Mouse (Mus musculus) liver, embryonic 14.5 days (tissue): Measurements from ENCODE around the gene Dnal1. TPM values are rescaled to one million over a fixed set of nuclear protein-coding genes. Genes with fewer than 3 reads are reported as not detected.

Experiments used
- ATAC-seq: fragments of 200-750 bp; cut with Nextera tagmentation; 2 replicates; pipeline ENCODE4 v1.8.0; 2017; ENCODE audit warnings: moderate number of reproducible peaks, mild to moderate bottlenecking, moderate library complexity; ENCODE audit not compliant: insufficient read depth
- DNase-seq, 3 experiments: peaks; one replicate each; pipeline ENCODE4 v3.0.0-alpha.2; 2012 to 2013; ENCODE audit warnings: low read depth in 3 of 3, low spot score in 3 of 3
- H3K27ac ChIP-seq: fragments of 300-500 bp; sonication (generic); 2 replicates; pipeline ENCODE4 v1.5.1; 2014; ENCODE audit warnings: moderate library complexity, mild to moderate bottlenecking, control low read depth, inconsistent platforms
- H3K27me3 ChIP-seq: fragments of 300-500 bp; sonication (generic); 2 replicates; pipeline ENCODE4 v1.6.1; 2014; ENCODE audit warnings: mild to moderate bottlenecking, low read length, moderate library complexity; ENCODE audit not compliant: control insufficient read depth, insufficient read depth
- H3K36me3 ChIP-seq: fragments of 300-500 bp; sonication (generic); replicated peaks from 2 replicates; pipeline ENCODE4 v1.6.1; 2014; ENCODE audit warnings: low read depth; ENCODE audit not compliant: control insufficient read depth, insufficient read depth
- H3K4me1 ChIP-seq, 2 experiments: fragments of 200-500 bp in 1 of 2; fragments of 300-500 bp in 1 of 2; sonication (generic) in 1 of 2; replicated peaks; 2 replicates each; pipeline ENCODE4 v1.6.1; 2012 to 2014; ENCODE audit warnings: antibody characterized with exemption in 1 of 2, inconsistent platforms in 1 of 2, low read length in 1 of 2; ENCODE audit not compliant: control insufficient read depth in 2 of 2, insufficient read depth in 2 of 2
- H3K4me2 ChIP-seq: fragments of 300-500 bp; sonication (generic); 2 replicates; pipeline ENCODE4 v1.6.1; 2014; ENCODE audit warnings: low read depth, mild to moderate bottlenecking, control low read depth, moderate library complexity
- H3K4me3 ChIP-seq, 2 experiments: fragments of 200-500 bp in 1 of 2; fragments of 300-500 bp in 1 of 2; sonication (generic) in 1 of 2; 2 replicates each; pipeline ENCODE4 v1.5.1; 2012 to 2014; ENCODE audit warnings: low read depth in 2 of 2, low read length in 2 of 2, mild to moderate bottlenecking in 2 of 2, control low read depth in 1 of 2, inconsistent platforms in 1 of 2, moderate library complexity in 1 of 2; ENCODE audit not compliant: insufficient read depth in 1 of 2
- H3K9ac ChIP-seq: fragments of 300-500 bp; sonication (generic); replicated peaks from 2 replicates; pipeline ENCODE4 v1.6.1; 2014; ENCODE audit warnings: mild to moderate bottlenecking, control low read depth, moderate library complexity
- H3K9me3 ChIP-seq: fragments of 300-500 bp; sonication (generic); 2 replicates; pipeline ENCODE4 v1.6.1; 2016; ENCODE audit warnings: low read length, mixed read lengths; ENCODE audit not compliant: control insufficient read depth
- CTCF ChIP-seq: IDR thresholded peaks from 2 replicates; pipeline ENCODE4 v1.5.1; 2016; ENCODE audit warnings: antibody characterized with exemption, low read depth, control low read depth
- EP300 ChIP-seq: IDR thresholded peaks from 2 replicates; pipeline ENCODE4 v1.6.1; 2016; ENCODE audit warnings: antibody characterized with exemption, low read depth
- WGBS: fragments of 180-500 bp; shearing (Covaris S2); extraction: QIAGEN DNeasy Blood & Tissue Kit; methylation state at CpG from one replicate; pipeline ENCODE4 v1.1.7; 2014; ENCODE audit not compliant: insufficient replicate concordance; 5-methylcytosine and 5-hydroxymethylcytosine counted together
- polyA plus RNA-seq, 2 experiments: library from polyadenylated mRNA; depleted of rRNA in 1 of 2; stranded (reverse) in 1 of 2; unstranded in 1 of 2; fragments of >200 nt; fragmentation: Nextera tagmentation in 1 of 2; extraction: Ambion mirVana in 1 of 2; gene quantifications; 2 replicates each; pipeline versions ENCODE4 v1.2.1 to v1.2.3; 2012 to 2014

Dnal1 gene
- polyA plus RNA-seq, 2 experiments: 0.04 to 0.44 TPM

- H3K4me3 ChIP-seq: peak overlapping the region in 1 of 2 experiments; percentile 98; a peak in 2 of 4 replicates
- TF ChIP-seq EP300 (no peak), CTCF (no peak)
- DNase-seq: no peak
- ATAC-seq: no peak
- peak overlapping the region; percentile 87 for H3K4me2 ChIP-seq
- peaks cover 4% of the 10 kb centered on the region for H3K36me3 ChIP-seq
- no peak overlapping the region for H3K27ac ChIP-seq
- H3K9ac ChIP-seq: peak overlapping the region; percentile 19; the same call in 1 of the 2 replicates
- no peaks in the 10 kb centered on the region for H3K27me3 ChIP-seq
- WGBS: 39% methylated on average over 15 of the region's 15 CpGs
- peaks cover 36 to 50% of the 10 kb centered on the region in 2 experiments for H3K4me1 ChIP-seq
- no peaks in the 10 kb centered on the region for H3K9me3 ChIP-seq
Measured at GRCm38 (mm10) chr12:84190151-84190820, 76.1 kb downstream of the Dnal1 start.

- Histone ChIP-seq H3K4me1 (peaks cover 37 to 52% of the 10 kb centered on the region in 2 experiments), H3K9ac (peak overlapping the region; percentile 99), H3K27ac (peak overlapping the region; percentile 85), H3K4me2 (peak overlapping the region; percentile 87), H3K36me3 (peaks cover 4% of the 10 kb centered on the region; the same call in 1 of the 2 replicates), H3K4me3 (peak overlapping the region; percentile 80 to 98), H3K27me3 (no peaks in the 10 kb centered on the region), H3K9me3 (no peaks in the 10 kb centered on the region)
- 25% methylated on average over 7 of the region's 7 CpGs for WGBS
- DNase-seq (no peak), ATAC-seq (peak; percentile 7; the same call in 1 of the 2 replicates)
- TF ChIP-seq EP300: no peak; the same call in 1 of the 2 replicates
- no peak for TF ChIP-seq CTCF
Measured at GRCm38 (mm10) chr12:84191190-84191589, 77.0 kb downstream of the Dnal1 start.

GRCm38 (mm10) chr12:84191770-84192169 lies 77.6 kb downstream of the Dnal1 start:
- Histone ChIP-seq H3K4me1 (peaks cover 37 to 51% of the 10 kb centered on the region in 2 experiments), H3K36me3 (peaks cover 3% of the 10 kb centered on the region; the same call in 1 of the 2 replicates), H3K4me2 (peak overlapping the region; percentile 87), H3K9ac (peak overlapping the region; percentile 99), H3K27ac (peak overlapping the region; percentile 85), H3K4me3 (peak overlapping the region; percentile 80 to 98), H3K27me3 (no peaks in the 10 kb centered on the region), H3K9me3 (no peaks in the 10 kb centered on the region)
- ATAC-seq (peak; percentile 24; the same call in 1 of the 2 replicates), DNase-seq (no peak)
- TF ChIP-seq CTCF: no peak
- TF ChIP-seq EP300: 0 out of 2 replicates have a peak, but pooled peaks have one; percentile 26
- 12% methylated on average over 5 of the region's 5 CpGs for WGBS

GRCm38 (mm10) chr12:84192280-84192679 lies 78.1 kb downstream of the Dnal1 start:
- Histone ChIP-seq H3K4me3 (peak overlapping the region; percentile 80 to 98), H3K4me1 (peaks cover 37 to 51% of the 10 kb centered on the region in 2 experiments), H3K9ac (peak overlapping the region; percentile 99), H3K9me3 (no peaks in the 10 kb centered on the region), H3K4me2 (peak overlapping the region; percentile 87), H3K27me3 (no peaks in the 10 kb centered on the region), H3K27ac (peak overlapping the region; percentile 85), H3K36me3 (no peaks in the 10 kb centered on the region; the same call in 1 of the 2 replicates)
- 0 out of 2 replicates have a peak, but pooled peaks have one; percentile 0 for TF ChIP-seq EP300
- no peak for TF ChIP-seq CTCF
- DNase-seq (no peak), ATAC-seq (no peak)
- under 1% methylated on average over 13 of the region's 13 CpGs for WGBS
